Mouse (Mus musculus): ENCODE measurements around the gene Ifi27.

Gene Ifi27

GRCm38 (mm10) chr12:103433986-103434731 lies at the start of gene Ifi27:
Gene Ifi27, plus strand, starts transcription at chr12:103434211.
- in situ Hi-C loops (cut with MboI; ENCODE audit: low pct_unique_long_range_greater_than_20kb in 1 of 2, low sequenced_read_pairs in 2 of 2, unreplicated experiment in 1 of 2), result no loop called here

DNA sequence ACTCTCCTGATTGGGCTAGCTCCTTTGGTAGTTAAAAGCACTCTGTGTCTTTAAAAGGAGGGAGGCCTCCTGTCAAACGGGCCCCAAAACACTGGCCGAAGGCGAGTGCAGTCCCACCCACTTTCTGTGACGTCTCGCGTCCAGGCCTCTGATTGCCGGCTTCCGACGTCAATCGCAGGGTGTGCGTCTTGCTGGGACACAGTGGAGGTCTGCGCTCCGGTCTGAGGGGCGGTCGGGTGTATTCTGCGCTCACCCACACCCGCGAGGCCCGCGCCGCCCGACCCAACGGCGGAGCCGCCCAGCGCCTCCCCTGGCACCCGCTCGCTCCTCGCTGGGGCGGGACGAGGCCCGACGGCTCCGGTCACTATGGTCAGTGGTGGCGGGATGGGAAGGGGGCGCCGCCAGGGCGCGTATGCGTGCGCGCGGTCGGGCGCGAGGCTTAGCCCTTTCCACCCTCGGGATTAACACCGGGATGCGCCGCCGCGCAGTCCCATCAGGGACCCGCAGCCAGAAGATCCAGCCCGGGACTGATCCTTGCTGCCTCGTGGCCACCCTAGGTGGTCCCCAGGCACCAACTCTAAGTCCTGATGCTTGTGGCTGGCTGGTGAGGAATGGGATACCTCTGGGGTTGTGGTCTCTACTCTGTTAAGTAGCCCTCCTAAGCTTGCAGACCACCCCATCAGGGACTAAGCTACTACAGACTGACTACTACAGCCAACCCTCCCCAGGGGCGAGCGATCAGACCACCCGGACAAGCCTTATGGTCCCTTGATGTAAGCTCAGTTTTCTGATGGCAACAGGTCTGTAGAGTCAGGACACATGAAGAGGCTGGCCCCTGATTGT lies 45.3 kb upstream of the Ifi27 start, which contains the start of gene Otub2:
Gene Otub2 (plus strand): TSS at position 178 of the 843 bp plus-strand sequence.
- in situ Hi-C loops (cut with MboI; ENCODE audit: low pct_unique_long_range_greater_than_20kb in 1 of 2, low sequenced_read_pairs in 2 of 2, unreplicated experiment in 1 of 2), result no loop called here

DNA sequence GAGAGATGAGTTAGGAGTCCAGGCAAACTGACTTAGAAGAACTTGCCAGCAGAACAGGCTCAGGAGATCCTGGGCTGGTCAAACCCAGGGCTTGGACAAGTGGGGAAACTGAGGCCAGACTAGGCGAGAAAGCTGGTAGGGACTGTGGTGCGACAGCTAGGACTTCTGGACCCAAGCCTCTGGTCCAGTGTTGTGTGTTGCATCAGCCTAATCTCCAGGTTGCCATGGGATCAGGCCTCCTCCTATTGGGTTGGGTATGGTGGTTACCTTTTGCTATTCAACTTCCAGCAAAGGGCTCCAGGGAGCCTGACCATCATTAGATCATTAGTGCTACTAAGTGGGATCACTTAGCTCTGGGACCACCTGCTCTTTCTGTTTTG lies 44.7 kb upstream of the Ifi27 start:
- in situ Hi-C loops (cut with MboI; ENCODE audit: low pct_unique_long_range_greater_than_20kb in 1 of 2, low sequenced_read_pairs in 2 of 2, unreplicated experiment in 1 of 2), result no loop called here

GRCm38 (mm10) chr12:103389982-103390381 lies 44.0 kb upstream of the Ifi27 start:
- in situ Hi-C loops (cut with MboI; ENCODE audit: low pct_unique_long_range_greater_than_20kb in 1 of 2, low sequenced_read_pairs in 2 of 2, unreplicated experiment in 1 of 2), result no loop called here

DNA sequence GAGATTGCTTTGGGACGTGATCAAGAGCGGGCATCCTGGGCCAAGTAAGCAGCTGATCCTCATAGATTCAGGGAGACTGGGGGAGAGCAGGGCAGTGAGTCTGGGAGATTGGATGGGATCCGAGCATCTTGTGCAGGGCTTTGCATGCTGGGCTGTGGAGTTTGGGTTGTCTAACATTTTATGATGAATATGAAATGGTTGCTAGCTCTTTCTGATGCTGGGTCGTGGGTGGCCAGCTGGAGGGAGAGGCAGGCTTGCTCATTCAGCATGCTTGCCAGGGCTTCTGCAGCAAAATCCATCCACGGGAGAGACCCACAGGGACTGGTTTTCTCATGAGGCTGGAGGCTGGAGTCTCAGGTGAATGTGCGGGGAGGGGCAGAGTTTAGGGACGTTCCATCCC lies 42.9 kb upstream of the Ifi27 start:
- in situ Hi-C loops (cut with MboI; ENCODE audit: low pct_unique_long_range_greater_than_20kb in 1 of 2, low sequenced_read_pairs in 2 of 2, unreplicated experiment in 1 of 2), result no loop called here

- in situ Hi-C loops (cut with MboI; ENCODE audit: low pct_unique_long_range_greater_than_20kb in 1 of 2, low sequenced_read_pairs in 2 of 2, unreplicated experiment in 1 of 2), result no loop called here
These were observed 40.5 kb upstream of the Ifi27 start for GRCm38 (mm10) chr12:103393528-103393927.

GRCm38 (mm10) chr12:103395486-103396275 lies 38.3 kb upstream of the Ifi27 start:
- in situ Hi-C loops (cut with MboI; ENCODE audit: low pct_unique_long_range_greater_than_20kb in 1 of 2, low sequenced_read_pairs in 2 of 2, unreplicated experiment in 1 of 2), result no loop called here

- in situ Hi-C loops (cut with MboI; ENCODE audit: low pct_unique_long_range_greater_than_20kb in 1 of 2, low sequenced_read_pairs in 2 of 2, unreplicated experiment in 1 of 2), result no loop called here
These were observed 37.3 kb upstream of the Ifi27 start for GRCm38 (mm10) chr12:103396751-103397150.

DNA sequence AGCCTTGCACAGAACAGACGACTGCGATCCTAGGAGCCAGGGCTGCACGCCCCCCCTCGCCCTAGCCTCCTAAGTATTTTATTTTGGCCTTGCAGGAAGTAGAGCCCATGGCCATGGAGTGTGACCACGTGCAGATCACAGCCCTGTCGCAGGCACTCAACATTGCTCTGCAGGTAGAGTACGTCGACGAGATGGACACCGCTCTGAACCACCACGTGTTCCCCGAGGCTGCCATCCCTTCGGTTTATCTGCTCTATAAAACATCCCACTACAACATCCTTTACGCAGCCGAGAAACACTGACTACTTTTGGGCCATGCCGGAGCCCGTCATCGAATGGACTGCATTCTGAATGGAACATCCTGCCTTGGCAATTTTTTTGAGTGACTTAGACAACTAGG lies 29.9 kb upstream of the Ifi27 start:
- in situ Hi-C loops (cut with MboI; ENCODE audit: low pct_unique_long_range_greater_than_20kb in 1 of 2, low sequenced_read_pairs in 2 of 2, unreplicated experiment in 1 of 2), result no loop called here

GRCm38 (mm10) chr12:103407720-103408119 lies 26.3 kb upstream of the Ifi27 start, which contains the start of gene 9330161L09Rik:
Gene 9330161L09Rik, minus strand, starts transcription at chr12:103407820.
- in situ Hi-C loops (cut with MboI; ENCODE audit: low pct_unique_long_range_greater_than_20kb in 1 of 2, low sequenced_read_pairs in 2 of 2, unreplicated experiment in 1 of 2), result no loop called here

GRCm38 (mm10) chr12:103408144-103408543 lies 25.9 kb upstream of the Ifi27 start:
- in situ Hi-C loops (cut with MboI; ENCODE audit: low pct_unique_long_range_greater_than_20kb in 1 of 2, low sequenced_read_pairs in 2 of 2, unreplicated experiment in 1 of 2), result no loop called here

GRCm38 (mm10) chr12:103425016-103425728 lies 8.8 kb upstream of the Ifi27 start:
- in situ Hi-C loops (cut with MboI; ENCODE audit: low pct_unique_long_range_greater_than_20kb in 1 of 2, low sequenced_read_pairs in 2 of 2, unreplicated experiment in 1 of 2), result loop anchor here (5.0 to 10.0 kb wide), 2 partner anchors 70 to 77 kb away; no protein-coding TSS in a partner anchor

DNA sequence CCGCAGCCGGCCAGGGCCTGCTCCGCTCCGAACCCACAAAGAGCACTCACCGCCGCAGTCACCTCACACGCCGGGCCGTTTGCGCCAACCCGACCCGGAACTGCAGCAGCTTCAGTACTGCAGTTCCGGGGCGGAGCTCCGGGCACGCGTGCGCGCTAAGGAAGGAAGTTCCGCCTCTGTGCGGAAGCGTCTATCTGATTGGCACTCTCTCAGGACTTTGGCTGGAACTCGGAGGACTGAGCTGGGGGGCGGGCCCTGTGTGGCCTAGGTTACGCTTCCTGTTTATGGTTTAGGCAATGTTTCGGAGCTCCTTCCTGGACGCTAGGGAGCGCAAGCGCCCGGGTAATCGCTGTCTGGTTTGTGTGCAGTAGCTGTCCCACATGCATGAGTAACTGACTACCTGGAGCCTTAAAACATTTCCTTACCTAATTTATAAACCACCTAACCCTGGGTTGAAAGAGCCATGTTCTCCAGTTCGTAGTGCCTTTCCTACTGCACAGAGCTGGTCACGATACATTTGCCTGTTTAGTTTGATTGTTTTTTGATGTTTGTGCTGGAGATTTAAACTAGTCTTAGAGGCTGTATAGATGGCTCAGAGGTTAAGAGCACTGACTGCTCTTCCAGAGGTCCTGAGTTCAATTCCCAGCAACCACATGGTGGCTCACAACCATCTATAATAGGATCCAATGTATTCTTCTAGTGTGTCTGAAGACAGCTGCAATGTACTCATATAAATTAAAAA lies 8.1 kb upstream of the Ifi27 start, which contains the start of gene Ddx24:
Gene Ddx24 (minus strand): TSS at position 102 of the 742 bp plus-strand sequence.
- in situ Hi-C loops (cut with MboI; ENCODE audit: low pct_unique_long_range_greater_than_20kb in 1 of 2, low sequenced_read_pairs in 2 of 2, unreplicated experiment in 1 of 2), result loop anchor here (5.0 to 10.0 kb wide), 2 partner anchors 69 to 76 kb away; no protein-coding TSS in a partner anchor

DNA sequence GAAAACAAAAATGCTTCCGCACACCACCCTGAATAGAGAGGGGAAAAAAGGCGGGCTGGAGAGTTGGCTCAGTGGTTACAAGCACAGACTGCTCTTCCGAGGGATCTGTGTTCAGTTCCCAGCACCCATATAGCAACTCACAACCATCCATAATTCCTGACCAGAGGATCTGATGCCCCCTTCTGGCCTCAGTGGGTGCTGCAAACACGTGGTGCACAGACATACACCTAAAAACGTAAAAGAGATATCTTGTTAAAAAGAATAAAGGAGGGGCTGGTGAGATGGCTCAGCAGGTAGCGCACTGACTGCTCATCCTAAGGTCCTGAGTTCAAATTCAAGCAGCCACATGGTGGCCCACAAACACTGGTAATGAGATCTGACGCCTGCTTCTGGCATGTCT lies 7.3 kb upstream of the Ifi27 start:
- in situ Hi-C loops (cut with MboI; ENCODE audit: low pct_unique_long_range_greater_than_20kb in 1 of 2, low sequenced_read_pairs in 2 of 2, unreplicated experiment in 1 of 2), result loop anchor here (5.0 to 10.0 kb wide), 2 partner anchors 68 to 76 kb away; no protein-coding TSS in a partner anchor

- in situ Hi-C loops (cut with MboI; ENCODE audit: low pct_unique_long_range_greater_than_20kb in 1 of 2, low sequenced_read_pairs in 2 of 2, unreplicated experiment in 1 of 2), result no loop called here
These were observed 581 bp upstream of the Ifi27 start for GRCm38 (mm10) chr12:103433430-103433829.

- in situ Hi-C loops (cut with MboI; ENCODE audit: low pct_unique_long_range_greater_than_20kb in 1 of 2, low sequenced_read_pairs in 2 of 2, unreplicated experiment in 1 of 2), result no loop called here
These were observed 850 bp downstream of the Ifi27 start for GRCm38 (mm10) chr12:103434861-103435260.

- in situ Hi-C loops (cut with MboI; ENCODE audit: low pct_unique_long_range_greater_than_20kb in 1 of 2, low sequenced_read_pairs in 2 of 2, unreplicated experiment in 1 of 2), result no loop called here
These were observed 3.6 kb downstream of the Ifi27 start for GRCm38 (mm10) chr12:103437601-103438000.

Measured in mouse embryonic stem cell (cell line).